Mouse (Mus musculus) lung, postnatal 0 days (tissue): ENCODE measurements at regions not wholly inside any gene's neighbourhood (a gene's known extent, or its start where the extent isn't known, plus 50 kb on each side); places are given as distances from the start of the nearest gene placed in this dataset.

Experiments used
- ATAC-seq: fragments of 200-750 bp; cut with Nextera tagmentation; 2 replicates; pipeline ENCODE4 v1.8.0; 2017; ENCODE audit warnings: moderate library complexity
- DNase-seq: peaks from one replicate; pipeline ENCODE4 v3.0.0-alpha.2; 2016; ENCODE audit warnings: low spot score
- H3K27ac ChIP-seq: fragments of 300-500 bp; sonication (generic); 2 replicates; pipeline ENCODE4 v1.5.1; 2014; ENCODE audit warnings: antibody characterized with exemption, mild to moderate bottlenecking, low read length, mixed read lengths
- H3K27me3 ChIP-seq: fragments of 300-500 bp; sonication (generic); replicated peaks from 2 replicates; pipeline ENCODE4 v1.6.1; 2014; ENCODE audit warnings: low read length, mixed read lengths; ENCODE audit not compliant: insufficient read depth
- H3K36me3 ChIP-seq: fragments of 300-500 bp; sonication (generic); 2 replicates; pipeline ENCODE4 v1.6.1; 2014; ENCODE audit warnings: low read length, mixed read lengths; ENCODE audit not compliant: insufficient read depth
- H3K4me1 ChIP-seq: fragments of 300-500 bp; sonication (generic); 2 replicates; pipeline ENCODE4 v1.6.1; 2014; ENCODE audit warnings: antibody characterized with exemption, low read depth, low read length, mixed read lengths; ENCODE audit not compliant: insufficient read depth
- H3K4me2 ChIP-seq: fragments of 300-500 bp; sonication (generic); replicated peaks from 2 replicates; pipeline ENCODE4 v1.6.1; 2014; ENCODE audit warnings: low read depth, mild to moderate bottlenecking, low read length, moderate library complexity, mixed read lengths
- H3K4me3 ChIP-seq: fragments of 300-500 bp; sonication (generic); 2 replicates; pipeline ENCODE4 v1.5.1; 2014; ENCODE audit warnings: low read depth, low read length
- H3K9ac ChIP-seq: fragments of 300-500 bp; sonication (generic); replicated peaks from 2 replicates; pipeline ENCODE4 v1.6.1; 2014; ENCODE audit warnings: low read depth, mild to moderate bottlenecking
- H3K9me3 ChIP-seq: fragments of 300-500 bp; sonication (generic); 2 replicates; pipeline ENCODE4 v1.6.1; 2016; ENCODE audit warnings: low read length, mixed read lengths
- CTCF ChIP-seq: IDR thresholded peaks from 2 replicates; pipeline ENCODE4 v1.5.1; 2016; ENCODE audit warnings: antibody characterized with exemption, mild to moderate bottlenecking
- EP300 ChIP-seq: IDR thresholded peaks from 2 replicates; pipeline ENCODE4 v1.6.1; 2016; ENCODE audit warnings: antibody characterized with exemption, mild to moderate bottlenecking, control low read depth
- WGBS: fragments of 180-500 bp; shearing (Covaris S2); extraction: QIAGEN DNeasy Blood & Tissue Kit; methylation state at CpG from one replicate; pipeline ENCODE4 v1.1.7; 2014; 5-methylcytosine and 5-hydroxymethylcytosine counted together

DNA sequence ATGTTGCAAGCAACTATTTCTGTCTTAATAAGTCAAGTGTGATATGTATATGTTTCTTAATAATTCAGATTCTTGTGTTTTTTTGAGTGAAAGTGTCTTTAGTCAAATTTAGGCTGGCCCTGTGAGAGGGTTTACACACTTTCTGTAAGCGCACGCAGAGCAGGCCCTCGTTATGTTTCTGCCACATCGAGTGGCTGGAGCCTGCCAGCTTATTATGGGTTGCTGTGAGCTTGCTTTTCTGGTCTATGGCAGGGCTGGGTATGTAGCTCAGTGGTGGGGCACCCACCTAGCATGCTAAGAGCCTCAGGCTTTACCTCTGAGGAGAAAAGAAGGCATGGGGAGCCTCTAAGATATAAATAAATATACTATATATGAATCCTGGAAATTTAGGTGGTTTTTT, 148.2 kb downstream of the Gm45692 start:
- no peak for DNase-seq
- Histone ChIP-seq H3K4me1 (no peaks in the 10 kb centered on the region), H3K4me2 (no peak overlapping the region), H3K9ac (no peak overlapping the region), H3K9me3 (no peaks in the 10 kb centered on the region), H3K4me3 (no peak overlapping the region), H3K27me3 (no peaks in the 10 kb centered on the region), H3K27ac (no peak overlapping the region), H3K36me3 (no peaks in the 10 kb centered on the region)
- ATAC-seq, result no peak
- 64% methylated on average over 4 of the region's 4 CpGs for WGBS
- TF ChIP-seq CTCF (no peak), EP300 (no peak)

- no peak overlapping the region for H3K9ac ChIP-seq
- no peaks in the 10 kb centered on the region for H3K36me3 ChIP-seq
- H3K4me1 ChIP-seq, result no peaks in the 10 kb centered on the region
- no peak overlapping the region for H3K4me2 ChIP-seq
- no peak overlapping the region for H3K4me3 ChIP-seq
- H3K27ac ChIP-seq, result no peak overlapping the region
- H3K9me3 ChIP-seq, result no peaks in the 10 kb centered on the region
- TF ChIP-seq CTCF (no peak), EP300 (no peak)
- no peaks in the 10 kb centered on the region for H3K27me3 ChIP-seq
- DNase-seq, result peak; percentile 72
- ATAC-seq, result peak; percentile 43; the same call in 1 of the 2 replicates
- 42% methylated on average over 17 of the region's 17 CpGs for WGBS
Observed at GRCm38 (mm10) chr8:26268751-26269415, 149.5 kb downstream of the Gm45692 start.

GRCm38 (mm10) chr8:26272110-26272509, 152.8 kb downstream of the Gm45692 start:
- no peaks in the 10 kb centered on the region for H3K36me3 ChIP-seq
- no peaks in the 10 kb centered on the region for H3K9me3 ChIP-seq
- no peak for TF ChIP-seq EP300
- TF ChIP-seq CTCF, result peak; percentile 63
- WGBS, result 37% methylated on average over 4 of the region's 4 CpGs
- ATAC-seq (no peak), DNase-seq (no peak)
- no peak overlapping the region for H3K27ac ChIP-seq
- no peak overlapping the region for H3K4me2 ChIP-seq
- no peaks in the 10 kb centered on the region for H3K27me3 ChIP-seq
- no peak overlapping the region for H3K4me3 ChIP-seq
- no peaks in the 10 kb centered on the region for H3K4me1 ChIP-seq
- no peak overlapping the region for H3K9ac ChIP-seq

DNA sequence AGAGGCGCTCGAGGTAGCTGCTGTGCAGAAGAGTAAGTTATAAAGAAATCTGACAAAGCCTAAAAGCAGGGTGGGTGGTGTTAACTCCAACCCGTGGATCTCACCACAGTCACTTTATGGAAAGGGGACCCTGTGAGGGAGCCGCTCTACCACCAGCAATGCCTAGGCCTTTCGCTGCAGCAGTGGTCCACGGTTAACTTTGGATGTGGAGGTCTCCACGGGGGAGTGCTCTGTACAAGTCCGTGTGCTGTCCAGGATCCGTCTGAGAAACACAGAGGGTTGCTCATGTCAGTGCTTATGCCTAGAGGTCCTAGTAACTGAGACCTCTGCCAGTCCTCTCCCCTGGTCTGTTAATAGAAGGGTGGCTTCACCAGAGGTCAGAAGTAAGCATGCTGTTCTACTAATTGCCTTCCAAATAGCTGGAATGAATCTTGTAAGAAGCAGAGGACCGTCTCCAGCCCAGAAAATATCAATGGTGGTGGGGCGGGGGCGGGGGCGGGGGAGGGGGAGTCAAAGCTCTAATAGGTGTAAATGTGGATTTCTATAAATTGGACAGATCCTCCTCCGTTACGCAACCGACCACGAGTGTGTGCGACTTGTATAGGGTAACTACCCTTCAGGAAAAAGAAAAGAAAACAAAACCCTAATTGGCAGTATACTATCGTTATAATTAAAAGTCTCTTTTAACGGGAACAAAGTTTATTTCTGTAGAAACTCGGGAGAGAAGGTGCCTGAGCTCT, 153.5 kb downstream of the Gm45692 start:
- no peak for ATAC-seq
- no peaks in the 10 kb centered on the region for H3K36me3 ChIP-seq
- DNase-seq, result no peak
- TF ChIP-seq CTCF (no peak), EP300 (no peak)
- no peaks in the 10 kb centered on the region for H3K9me3 ChIP-seq
- WGBS, result 36% methylated on average over 21 of the region's 21 CpGs
- H3K27ac ChIP-seq, result no peak overlapping the region
- H3K27me3 ChIP-seq, result no peaks in the 10 kb centered on the region
- no peak overlapping the region for H3K9ac ChIP-seq
- H3K4me1 ChIP-seq, result no peaks in the 10 kb centered on the region
- no peak overlapping the region for H3K4me3 ChIP-seq
- peak overlapping the region; percentile 17; the same call in 1 of the 2 replicates for H3K4me2 ChIP-seq

GRCm38 (mm10) chr8:26273415-26273760, 154.1 kb downstream of the Gm45692 start:
- Histone ChIP-seq H3K27me3 (no peaks in the 10 kb centered on the region), H3K4me3 (no peak overlapping the region), H3K4me1 (no peaks in the 10 kb centered on the region), H3K9ac (no peak overlapping the region), H3K9me3 (no peaks in the 10 kb centered on the region), H3K36me3 (no peaks in the 10 kb centered on the region), H3K27ac (no peak overlapping the region), H3K4me2 (peak overlapping the region; percentile 17; the same call in 1 of the 2 replicates)
- WGBS, result 6% methylated on average over 12 of the region's 12 CpGs
- DNase-seq (no peak), ATAC-seq (no peak)
- no peak for TF ChIP-seq CTCF
- no peak for TF ChIP-seq EP300

- Histone ChIP-seq H3K27me3 (no peaks in the 10 kb centered on the region), H3K27ac (no peak overlapping the region), H3K36me3 (no peaks in the 10 kb centered on the region), H3K4me3 (no peak overlapping the region), H3K9ac (no peak overlapping the region), H3K4me2 (0 out of 2 replicates have a peak overlapping the region, but pooled peaks have one; percentile 17), H3K9me3 (no peaks in the 10 kb centered on the region), H3K4me1 (no peaks in the 10 kb centered on the region)
- 39% methylated on average over 5 of the region's 5 CpGs for WGBS
- TF ChIP-seq CTCF (no peak), EP300 (no peak)
- ATAC-seq, result no peak
- no peak for DNase-seq
Observed at GRCm38 (mm10) chr8:26273792-26274191, 154.5 kb downstream of the Gm45692 start.
